Mouse (Mus musculus): ENCODE results near the gene Barhl2. TPM values are rescaled to one million over a fixed set of nuclear protein-coding genes. Genes with fewer than 3 reads are reported as not detected.

Gene Barhl2
- total RNA-seq, 1 experiment from 2014 or later, result not detected

- ATAC-seq (replicated peaks; ENCODE audit: insufficient number of reproducible peaks, low FRiP score, low TSS enrichment, poor library complexity, severe bottlenecking), result no peak
Measured at GRCm38 (mm10) chr5:106420370-106420769, 37.6 kb downstream of the Barhl2 start.

- ATAC-seq (replicated peaks; ENCODE audit: insufficient number of reproducible peaks, low FRiP score, low TSS enrichment, poor library complexity, severe bottlenecking), result no peak
Measured at GRCm38 (mm10) chr5:106417210-106417609, 40.8 kb downstream of the Barhl2 start.

GRCm38 (mm10) chr5:106416550-106416949 lies 41.4 kb downstream of the Barhl2 start:
- no peak for ATAC-seq (replicated peaks; ENCODE audit: insufficient number of reproducible peaks, low FRiP score, low TSS enrichment, poor library complexity, severe bottlenecking)

- no peak for ATAC-seq (replicated peaks; ENCODE audit: insufficient number of reproducible peaks, low FRiP score, low TSS enrichment, poor library complexity, severe bottlenecking)
Measured at GRCm38 (mm10) chr5:106415734-106416133, 42.2 kb downstream of the Barhl2 start.

- ATAC-seq (replicated peaks; ENCODE audit: insufficient number of reproducible peaks, low FRiP score, low TSS enrichment, poor library complexity, severe bottlenecking), result no peak
Measured at GRCm38 (mm10) chr5:106402761-106403160, 55.2 kb downstream of the Barhl2 start.

Other genes with a start within 250 kb of the Barhl2 start
- not detected in 3 replicates for gene Gm17304, start 150.9 kb upstream of the Barhl2 start, total RNA-seq (2017)
- 63.1 to 121 TPM (median 75.7 TPM) in 3 replicates for gene Zfp644, start 239.1 kb upstream of the Barhl2 start, total RNA-seq (2017)